Mouse (Mus musculus): Measurements from ENCODE around the gene Armc7. TPM values are rescaled to one million over a fixed set of nuclear protein-coding genes. Genes with fewer than 3 reads are reported as not detected.
A peak's percentile ranks its signal among the peaks of the same experiment; 100 is the strongest.

Gene Armc7
- total and polyA plus RNA-seq, 2 experiments from 2014 or later, result 1.8 to 3.3 TPM

DNA sequence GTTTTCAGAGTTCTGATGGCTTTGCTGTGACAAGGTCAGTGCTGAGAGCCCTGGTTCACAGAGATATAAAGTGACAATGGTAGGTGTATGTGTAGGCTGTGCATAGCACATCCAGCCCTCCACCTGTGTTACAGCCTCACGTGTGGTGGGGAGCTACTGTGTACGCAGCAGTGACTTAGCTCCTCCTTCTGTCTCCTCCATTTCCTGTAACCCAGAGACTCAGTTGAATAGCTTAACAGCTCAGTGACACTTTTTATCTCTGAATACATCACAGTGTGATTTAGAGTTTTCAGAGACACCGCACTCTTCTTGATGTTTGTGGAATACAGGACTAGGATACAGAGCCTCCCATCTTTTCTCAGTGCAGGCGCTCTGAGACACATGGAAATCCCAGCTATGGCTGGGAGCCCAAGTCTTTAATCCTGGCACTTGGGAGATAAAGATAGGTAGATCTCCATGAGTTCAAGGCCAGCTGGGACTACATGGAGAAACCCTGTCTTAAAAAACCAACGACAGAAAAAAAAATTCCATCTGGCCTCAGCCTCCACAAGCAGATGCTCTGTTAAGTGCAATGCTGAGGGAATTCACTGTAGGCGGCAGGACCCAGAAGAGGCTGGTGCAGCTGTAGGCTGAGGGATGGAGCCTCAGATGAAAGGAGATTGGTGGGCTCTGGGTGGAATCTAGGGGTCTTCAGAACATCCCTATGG lies 6.2 kb downstream of the Armc7 start:
- H3K9ac ChIP-seq (replicated peaks; ENCODE audit: low read depth, low read length), result no peak overlapping the region
- H3K9me3 ChIP-seq (replicated peaks; ENCODE audit: control insufficient read depth, low read length), result no peaks in the 10 kb centered on the region
- no peak overlapping the region for H3K4me3 ChIP-seq (ENCODE audit: low read depth, low read length)
- ATAC-seq (ENCODE audit: insufficient read depth, low read depth) (no peak), DNase-seq (ENCODE audit: low spot score) (no peak)
- H3K36me3 ChIP-seq (replicated peaks; ENCODE audit: control insufficient read depth, insufficient read depth, low read length), result 0 out of 2 replicates have a peak, but pooled peaks cover 4% of the 10 kb centered on the region
- peaks cover 11% of the 10 kb centered on the region; the same call in 1 of the 2 replicates for H3K4me1 ChIP-seq (ENCODE audit: control insufficient read depth, insufficient read depth)
- no peaks in the 10 kb centered on the region for H3K27me3 ChIP-seq (ENCODE audit: control insufficient read depth, insufficient read depth, low read length)
- WGBS, result 78% methylated on average over 6 of the region's 6 CpGs
- no peak overlapping the region for H3K27ac ChIP-seq (ENCODE audit: low read depth)
- H3K4me2 ChIP-seq (ENCODE audit: low read depth, low read length), result no peak overlapping the region
- TF ChIP-seq EP300 (IDR thresholded peaks at IDR 0.05; ENCODE audit: low read depth), result no peak
- no peak for TF ChIP-seq CTCF (IDR thresholded peaks at IDR 0.05; ENCODE audit: low read depth)

DNA sequence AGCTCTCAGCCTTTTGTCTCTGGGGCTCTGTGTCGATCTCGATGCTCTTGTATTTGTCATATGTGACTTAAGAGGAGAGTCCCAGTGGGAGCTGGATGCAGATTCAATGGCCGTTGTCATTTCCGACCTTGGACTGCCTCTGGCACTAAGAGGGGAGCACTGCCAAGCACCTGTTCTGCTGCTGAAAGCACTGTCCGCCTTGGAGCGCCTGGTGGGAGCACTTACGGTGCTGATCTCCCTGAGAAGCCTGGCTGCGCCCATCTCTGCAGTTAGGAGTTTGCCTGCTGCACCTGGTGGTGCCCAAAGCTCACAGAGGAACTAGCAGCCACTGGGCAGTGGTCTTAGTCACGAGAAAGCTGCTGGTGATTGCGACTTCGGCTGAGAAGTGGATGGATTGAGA lies 7.8 kb downstream of the Armc7 start:
- no peak for DNase-seq (ENCODE audit: low spot score)
- ATAC-seq (ENCODE audit: insufficient read depth, low read depth), result no peak
- no peaks in the 10 kb centered on the region for H3K9me3 ChIP-seq (replicated peaks; ENCODE audit: control insufficient read depth, low read length)
- H3K4me1 ChIP-seq (ENCODE audit: control insufficient read depth, insufficient read depth), result peaks cover 5% of the 10 kb centered on the region; the same call in 1 of the 2 replicates
- no peak overlapping the region for H3K9ac ChIP-seq (replicated peaks; ENCODE audit: low read depth, low read length)
- no peak for TF ChIP-seq CTCF (IDR thresholded peaks at IDR 0.05; ENCODE audit: low read depth)
- no peak for TF ChIP-seq EP300 (IDR thresholded peaks at IDR 0.05; ENCODE audit: low read depth)
- no peak overlapping the region for H3K4me3 ChIP-seq (ENCODE audit: low read depth, low read length)
- 70% methylated on average over 11 of the region's 11 CpGs for WGBS
- H3K27ac ChIP-seq (ENCODE audit: low read depth), result no peak overlapping the region
- H3K4me2 ChIP-seq (ENCODE audit: low read depth, low read length), result no peak overlapping the region
- H3K36me3 ChIP-seq (replicated peaks; ENCODE audit: control insufficient read depth, insufficient read depth, low read length), result 0 out of 2 replicates have a peak, but pooled peaks cover 4% of the 10 kb centered on the region
- no peaks in the 10 kb centered on the region for H3K27me3 ChIP-seq (ENCODE audit: control insufficient read depth, insufficient read depth, low read length)

DNA sequence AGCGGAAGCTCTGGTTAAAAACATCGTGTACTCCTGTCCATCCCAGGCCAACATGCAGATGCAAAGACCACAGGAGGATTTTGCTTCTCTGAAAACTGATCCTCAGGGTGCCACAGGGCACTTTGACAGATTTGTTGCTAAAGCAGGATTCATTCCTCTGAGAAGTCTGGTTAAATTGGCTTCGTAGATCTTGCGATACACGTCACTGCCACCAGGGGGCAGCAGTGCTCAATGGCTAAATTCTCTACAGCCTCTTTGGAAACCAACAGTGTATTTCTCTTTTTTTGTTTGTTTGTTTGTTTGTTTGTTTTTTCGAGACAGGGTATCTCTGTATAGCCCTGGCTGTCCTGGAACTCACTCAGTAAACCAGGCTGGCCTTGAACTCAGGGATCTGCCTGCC lies 8.3 kb downstream of the Armc7 start:
- H3K27ac ChIP-seq (ENCODE audit: low read depth), result no peak overlapping the region
- H3K9me3 ChIP-seq (replicated peaks; ENCODE audit: control insufficient read depth, low read length), result no peaks in the 10 kb centered on the region
- 17% methylated on average over 6 of the region's 6 CpGs for WGBS
- peaks cover 5% of the 10 kb centered on the region; the same call in 1 of the 2 replicates for H3K4me1 ChIP-seq (ENCODE audit: control insufficient read depth, insufficient read depth)
- 0 out of 2 replicates have a peak, but pooled peaks cover 6% of the 10 kb centered on the region for H3K36me3 ChIP-seq (replicated peaks; ENCODE audit: control insufficient read depth, insufficient read depth, low read length)
- ATAC-seq (ENCODE audit: insufficient read depth, low read depth) (no peak), DNase-seq (ENCODE audit: low spot score) (peak; percentile 46)
- H3K9ac ChIP-seq (replicated peaks; ENCODE audit: low read depth, low read length), result no peak overlapping the region
- no peak for TF ChIP-seq EP300 (IDR thresholded peaks at IDR 0.05; ENCODE audit: low read depth)
- peak; percentile 96 for TF ChIP-seq CTCF (IDR thresholded peaks at IDR 0.05; ENCODE audit: low read depth)
- H3K4me3 ChIP-seq (ENCODE audit: low read depth, low read length), result no peak overlapping the region
- H3K4me2 ChIP-seq (ENCODE audit: low read depth, low read length), result no peak overlapping the region
- H3K27me3 ChIP-seq (ENCODE audit: control insufficient read depth, insufficient read depth, low read length), result no peaks in the 10 kb centered on the region

DNA sequence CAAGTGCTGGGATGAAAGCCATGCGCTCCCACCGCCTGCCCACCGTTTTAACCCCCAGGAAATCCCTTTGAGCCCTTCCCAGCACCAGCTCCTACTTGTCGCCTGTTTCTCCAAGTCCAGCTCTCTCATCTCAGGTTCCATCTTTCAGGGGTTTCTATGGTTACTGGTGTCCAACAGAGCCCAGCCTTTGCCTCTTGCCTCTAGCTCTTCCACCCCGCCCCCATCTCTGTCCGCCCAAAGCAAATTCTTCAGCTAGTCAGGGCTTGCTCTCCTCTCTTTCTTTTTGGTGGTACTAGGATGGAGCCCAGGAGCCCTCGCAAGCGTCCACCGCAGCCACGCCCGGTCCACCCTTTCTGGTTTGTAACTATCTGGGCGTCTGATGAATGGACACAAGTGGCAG lies 9.7 kb downstream of the Armc7 start:
- TF ChIP-seq EP300 (IDR thresholded peaks at IDR 0.05; ENCODE audit: low read depth), result no peak
- no peak for TF ChIP-seq CTCF (IDR thresholded peaks at IDR 0.05; ENCODE audit: low read depth)
- no peaks in the 10 kb centered on the region for H3K9me3 ChIP-seq (replicated peaks; ENCODE audit: control insufficient read depth, low read length)
- DNase-seq (ENCODE audit: low spot score) (no peak), ATAC-seq (ENCODE audit: insufficient read depth, low read depth) (no peak)
- no peak overlapping the region for H3K4me2 ChIP-seq (ENCODE audit: low read depth, low read length)
- peaks cover 5% of the 10 kb centered on the region; the same call in 1 of the 2 replicates for H3K4me1 ChIP-seq (ENCODE audit: control insufficient read depth, insufficient read depth)
- no peak overlapping the region for H3K4me3 ChIP-seq (ENCODE audit: low read depth, low read length)
- H3K27me3 ChIP-seq (ENCODE audit: control insufficient read depth, insufficient read depth, low read length), result no peaks in the 10 kb centered on the region
- no peak overlapping the region for H3K27ac ChIP-seq (ENCODE audit: low read depth)
- 86% methylated on average over 12 of the region's 12 CpGs for WGBS
- H3K36me3 ChIP-seq (replicated peaks; ENCODE audit: control insufficient read depth, insufficient read depth, low read length), result 0 out of 2 replicates have a peak, but pooled peaks cover 16% of the 10 kb centered on the region
- no peak overlapping the region for H3K9ac ChIP-seq (replicated peaks; ENCODE audit: low read depth, low read length)

DNA sequence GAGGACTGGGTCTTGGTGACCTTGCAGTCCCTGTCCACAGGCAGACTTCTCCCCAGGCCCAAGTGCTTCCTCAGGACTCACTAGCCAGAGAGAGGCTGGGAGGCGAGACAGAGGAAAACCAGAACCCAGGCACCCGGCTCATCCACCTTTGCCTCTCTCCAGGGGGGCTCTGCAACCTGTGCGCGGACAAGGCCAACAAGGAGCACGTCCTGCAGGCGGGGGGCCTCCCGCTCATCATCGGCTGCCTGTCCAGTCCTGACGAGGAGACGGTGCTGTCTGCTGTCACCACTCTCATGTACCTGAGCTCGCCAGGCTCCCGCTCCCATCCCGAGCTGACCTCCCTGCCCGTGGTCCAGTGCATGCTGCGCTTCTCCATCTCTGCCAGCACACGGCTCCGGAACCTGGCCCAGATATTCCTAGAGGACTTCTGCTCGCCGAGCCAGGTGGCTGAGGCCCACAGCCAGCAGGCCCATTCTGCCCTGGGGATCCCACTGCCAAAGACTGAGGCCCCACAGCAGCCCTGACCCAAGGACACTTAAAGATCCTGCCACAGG lies 13.2 kb downstream of the Armc7 start:
- TF ChIP-seq CTCF (IDR thresholded peaks at IDR 0.05; ENCODE audit: low read depth) (no peak), EP300 (IDR thresholded peaks at IDR 0.05; ENCODE audit: low read depth) (no peak)
- no peaks in the 10 kb centered on the region for H3K27me3 ChIP-seq (ENCODE audit: control insufficient read depth, insufficient read depth, low read length)
- H3K36me3 ChIP-seq (replicated peaks; ENCODE audit: control insufficient read depth, insufficient read depth, low read length), result 0 out of 2 replicates have a peak, but pooled peaks cover 16% of the 10 kb centered on the region
- 77% methylated on average over 19 of the region's 19 CpGs for WGBS
- peaks cover 15% of the 10 kb centered on the region for H3K4me1 ChIP-seq (ENCODE audit: control insufficient read depth, insufficient read depth)
- no peak overlapping the region for H3K4me2 ChIP-seq (ENCODE audit: low read depth, low read length)
- ATAC-seq (ENCODE audit: insufficient read depth, low read depth), result no peak
- H3K27ac ChIP-seq (ENCODE audit: low read depth), result no peak overlapping the region
- no peaks in the 10 kb centered on the region for H3K9me3 ChIP-seq (replicated peaks; ENCODE audit: control insufficient read depth, low read length)
- no peak overlapping the region for H3K4me3 ChIP-seq (ENCODE audit: low read depth, low read length)
- DNase-seq (ENCODE audit: low spot score), result no peak
- H3K9ac ChIP-seq (replicated peaks; ENCODE audit: low read depth, low read length), result no peak overlapping the region

Data from heart, postnatal 0 days (tissue).